Mouse (Mus musculus) inflammation-experienced regulatory T-cells, adult 16 weeks (primary cell): ENCODE results near the gene Gm48551. TPM values are rescaled to one million over a fixed set of nuclear protein-coding genes. Genes with fewer than 3 reads are reported as not detected.

Source experiments
- polyA plus RNA-seq: library from polyadenylated mRNA; unstranded; fragments of 100-300 nt; shearing (Covaris generic); gene quantifications from one replicate; pipeline ENCODE4 v1.2.1, GENCODE M21; 2017

The Gm48551 gene
- 6.0 TPM for polyA plus RNA-seq

GRCm38 (mm10) chr10:81383802-81384604 is at the start of gene Gm48551, which contains the start of gene Dohh:
Gene Gm48551, plus strand, starts transcription at chr10:81384466.
Gene Dohh, plus strand, starts transcription at chr10:81384428.

DNA sequence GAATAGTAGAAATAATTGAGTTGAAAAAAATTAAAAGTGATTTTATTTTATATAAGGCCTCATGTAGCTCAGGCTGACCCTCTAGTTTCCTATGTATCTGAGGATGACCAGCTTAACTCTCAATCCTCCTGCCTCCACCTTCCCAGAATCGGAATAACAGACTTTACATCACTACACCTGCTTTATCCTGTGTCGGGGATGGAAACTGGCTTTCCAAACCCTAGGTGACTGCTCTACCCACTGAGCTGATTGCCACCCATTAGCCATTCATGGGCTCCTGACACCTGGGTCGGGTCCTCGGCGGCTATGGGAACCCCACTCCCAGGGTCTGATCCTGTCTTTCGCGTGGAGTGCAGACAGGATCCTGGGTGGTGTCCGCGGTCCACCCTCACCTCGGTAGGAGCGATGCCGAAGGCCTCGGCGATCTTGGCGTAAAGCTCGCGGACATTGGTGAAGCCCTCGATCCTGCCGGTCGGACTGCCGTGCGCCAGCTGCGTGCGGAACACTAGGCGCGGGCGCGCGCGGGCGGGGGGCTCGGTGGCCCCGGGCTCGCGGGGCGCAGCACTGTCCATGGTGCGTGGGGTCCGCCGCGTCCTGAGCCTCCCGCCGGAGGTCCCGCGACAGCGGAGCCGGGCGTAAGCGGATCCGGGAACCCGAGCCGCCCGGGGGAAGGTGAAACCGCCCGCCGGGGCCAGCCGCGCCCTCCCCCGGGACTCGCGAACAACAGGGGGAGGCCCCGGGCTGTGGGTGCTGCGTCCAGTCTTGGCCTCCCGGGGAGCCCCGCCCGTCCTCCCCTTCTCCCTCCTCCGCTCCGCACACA is 41.4 kb upstream of the Gm48551 start, which contains the start of gene Gipc3:
Gene Gipc3 (minus strand): TSS at position 581 of the 820 bp plus-strand sequence.

DNA sequence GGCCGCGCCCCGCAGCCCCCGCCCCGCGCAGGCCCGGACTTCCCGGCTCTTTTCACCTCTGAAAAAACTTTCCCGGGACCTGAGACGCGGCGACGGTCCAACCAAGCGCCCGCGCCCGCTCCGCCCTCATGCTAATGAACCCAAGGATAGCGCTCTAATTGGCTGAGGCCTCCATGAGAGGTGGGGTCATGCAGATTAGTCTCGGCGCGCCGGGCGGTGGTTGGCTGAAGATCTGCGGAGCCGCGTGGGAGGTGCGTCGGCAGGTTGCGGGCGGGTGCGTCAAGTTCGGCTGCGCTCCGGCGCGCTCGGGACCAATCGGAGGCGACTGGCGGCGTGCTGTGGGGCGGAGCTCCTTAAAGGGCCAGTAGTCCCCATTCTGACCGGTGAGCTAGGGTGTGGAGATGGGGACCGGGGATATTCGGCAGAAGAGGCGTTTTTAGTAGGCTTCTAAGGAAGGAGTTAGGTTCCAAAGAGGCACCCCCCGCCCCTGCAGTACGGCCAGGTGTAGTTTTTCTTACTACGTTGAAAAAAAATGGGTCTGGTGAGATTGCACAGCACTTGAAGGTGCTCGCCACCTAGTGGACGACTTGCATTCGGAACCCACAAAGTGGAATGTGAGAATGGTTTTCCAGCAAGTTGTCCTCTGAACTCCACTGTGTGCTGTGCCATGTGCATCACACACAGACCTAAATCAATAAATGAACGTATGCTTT is 33.8 kb upstream of the Gm48551 start, which contains the start of gene Hmg20b:
Gene Hmg20b (minus strand): TSS at position 130 of the 713 bp plus-strand sequence.

GRCm38 (mm10) chr10:81356991-81357844 is 27.0 kb upstream of the Gm48551 start, which contains the start of gene Mfsd12:
Gene Mfsd12, plus strand, starts transcription at chr10:81357491.

DNA sequence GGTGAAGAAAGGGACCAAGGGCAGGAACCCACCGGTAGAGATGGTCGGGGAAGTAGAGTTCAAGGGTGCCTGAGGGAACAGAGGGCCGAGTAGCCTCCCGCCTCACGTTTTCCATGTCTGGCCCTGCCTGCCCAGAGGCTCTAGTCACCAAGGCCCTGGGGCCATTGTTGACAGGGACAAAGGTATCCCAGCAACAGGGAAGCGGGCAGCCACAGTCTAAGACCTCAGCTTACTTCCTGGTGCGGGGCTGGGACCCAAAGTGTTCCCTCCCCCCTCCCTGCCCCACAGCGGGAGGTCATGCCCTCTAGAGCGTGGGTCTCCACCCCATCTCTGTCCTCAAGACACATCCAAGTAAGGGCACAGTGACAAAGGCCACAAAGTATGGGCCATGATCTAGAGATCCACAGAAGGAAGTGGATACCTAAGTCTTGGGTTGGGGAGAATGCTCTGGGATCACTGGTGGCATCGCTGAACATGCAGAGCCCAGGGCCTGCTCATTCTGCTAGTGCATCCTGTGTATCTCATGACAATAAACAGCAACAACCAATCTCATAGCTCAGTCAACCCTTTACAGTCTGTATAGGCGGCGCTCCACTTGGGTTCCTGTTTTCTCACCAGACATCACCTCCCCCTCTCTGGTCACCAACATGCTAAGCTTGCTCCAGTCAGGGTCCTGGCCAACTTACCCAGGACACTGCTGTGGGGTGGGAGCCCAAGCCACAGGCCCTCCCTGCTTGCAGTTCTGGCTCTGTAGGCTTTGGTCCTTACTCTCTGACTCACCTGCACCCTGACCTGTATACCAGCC is 18.4 kb upstream of the Gm48551 start, which contains the start of gene 4930404N11Rik:
Gene 4930404N11Rik (minus strand): TSS at position 145 of the 805 bp plus-strand sequence.

GRCm38 (mm10) chr10:81377793-81378552 is 6.3 kb upstream of the Gm48551 start, which contains the start of gene Fzr1:
Gene Fzr1, minus strand, starts transcription at chr10:81378516.

GRCm38 (mm10) chr10:81388505-81389055 is 4.3 kb downstream of the Gm48551 start, which contains the start of gene Gm48552:
Gene Gm48552, plus strand, starts transcription at chr10:81389005.

DNA sequence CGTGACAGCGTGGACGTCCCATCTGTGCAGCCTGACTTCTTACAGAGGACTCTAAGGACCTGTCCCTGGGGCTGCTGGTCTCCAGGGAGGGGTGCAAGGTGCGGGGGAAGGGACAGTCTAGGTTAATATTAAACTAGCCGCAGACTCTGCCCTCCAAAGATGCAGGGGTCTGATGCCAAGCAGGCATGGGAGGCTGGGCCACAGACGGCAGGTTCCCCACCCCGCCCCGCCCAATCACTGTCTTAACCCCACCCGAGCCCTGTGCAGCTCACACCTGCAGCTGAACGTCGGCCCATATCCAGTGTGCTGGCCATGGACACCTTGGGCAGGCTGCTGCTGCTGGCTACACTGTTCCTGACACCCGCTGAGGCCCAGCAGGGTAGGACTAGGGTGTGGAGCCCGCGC is 8.5 kb downstream of the Gm48551 start, which contains the start of gene Smim24:
Gene Smim24 (plus strand): TSS at position 271 of the 405 bp plus-strand sequence.

Other genes starting within 250 kb of the Gm48551 start
- gene Zbtb7a, start 249.2 kb upstream of the Gm48551 start, polyA plus RNA-seq = 43.0 TPM
- 51.7 TPM for gene Pias4, start 216.5 kb upstream of the Gm48551 start, polyA plus RNA-seq
- gene Eef2, start 207.8 kb upstream of the Gm48551 start, polyA plus RNA-seq = 783 TPM
- gene Dapk3, start 201.5 kb upstream of the Gm48551 start, polyA plus RNA-seq = 6.7 TPM
- gene 4930442H23Rik, start 200.6 kb upstream of the Gm48551 start, polyA plus RNA-seq = not detected
- gene Nmrk2, start 182.4 kb upstream of the Gm48551 start, polyA plus RNA-seq = 0.22 TPM
- 10.3 TPM for gene Atcay, start 153.6 kb upstream of the Gm48551 start, polyA plus RNA-seq
- 5.8 TPM for gene Zfr2, start 151.3 kb upstream of the Gm48551 start, polyA plus RNA-seq
- 166 TPM for gene Matk, start 131.5 kb upstream of the Gm48551 start, polyA plus RNA-seq
- gene Mrpl54, start 117.5 kb upstream of the Gm48551 start, polyA plus RNA-seq = 109 TPM
- gene Apba3, start 117.5 kb upstream of the Gm48551 start, polyA plus RNA-seq = 68.0 TPM
- gene Tjp3, start 92.9 kb upstream of the Gm48551 start, polyA plus RNA-seq = 28.8 TPM
- 52.4 TPM for gene Pip5k1c, start 91.5 kb upstream of the Gm48551 start, polyA plus RNA-seq
- gene Cactin, start 63.4 kb upstream of the Gm48551 start, polyA plus RNA-seq = 39.4 TPM
- gene Tbxa2r, start 55.7 kb upstream of the Gm48551 start, polyA plus RNA-seq = 67.8 TPM
- gene Gipc3, start 41.2 kb upstream of the Gm48551 start, polyA plus RNA-seq = 0.16 TPM
- gene Hmg20b, start 34.0 kb upstream of the Gm48551 start, polyA plus RNA-seq = 36.0 TPM
- 1.9 TPM for gene Mfsd12, start 27.0 kb upstream of the Gm48551 start, polyA plus RNA-seq
- gene 4930404N11Rik, start 18.6 kb upstream of the Gm48551 start, polyA plus RNA-seq = 1.8 TPM
- 27.4 TPM for gene Fzr1, start 6.0 kb upstream of the Gm48551 start, polyA plus RNA-seq
- 52.8 TPM for gene Dohh, start within 50 bp of the Gm48551 start, polyA plus RNA-seq
- gene Gm48552, start 4.5 kb downstream of the Gm48551 start, polyA plus RNA-seq = 1.4 TPM
- 7.1 TPM for gene Smim24, start 8.6 kb downstream of the Gm48551 start, polyA plus RNA-seq
- 25.4 TPM for gene Nfic, start 71.2 kb downstream of the Gm48551 start, polyA plus RNA-seq
- gene Celf5, start 98.2 kb downstream of the Gm48551 start, polyA plus RNA-seq = 0.60 TPM
- 144 TPM for gene Ncln, start 111.9 kb downstream of the Gm48551 start, polyA plus RNA-seq
- gene S1pr4, start 115.7 kb downstream of the Gm48551 start, polyA plus RNA-seq = 78.3 TPM
- gene Gna15, start 139.8 kb downstream of the Gm48551 start, polyA plus RNA-seq = 32.8 TPM
- 6.9 TPM for gene Gna11, start 160.7 kb downstream of the Gm48551 start, polyA plus RNA-seq
- gene Aes, start 175.0 kb downstream of the Gm48551 start, polyA plus RNA-seq = 181 TPM
- 3.9 TPM for gene Tle2, start 190.1 kb downstream of the Gm48551 start, polyA plus RNA-seq
- 0.45 TPM for gene Tle6, start 216.6 kb downstream of the Gm48551 start, polyA plus RNA-seq
- gene BC025920, start 221.8 kb downstream of the Gm48551 start, polyA plus RNA-seq = 2.6 TPM
- gene Sirt6, start 243.3 kb downstream of the Gm48551 start, polyA plus RNA-seq = 19.8 TPM
- gene Ankrd24, start 244.1 kb downstream of the Gm48551 start, polyA plus RNA-seq = 0.63 TPM